Mouse (Mus musculus): ENCODE data around the gene Bace1. TPM values are rescaled to one million over a fixed set of nuclear protein-coding genes. Genes with fewer than 3 reads are reported as not detected.

Bace1 gene
- 0.28 and 0.84 TPM in 2 replicates for polyA plus RNA-seq (2012; ENCODE audit: low replicate concordance)

GRCm38 (mm10) chr9:45838434-45839138 is at the start of gene Bace1:
Gene Bace1 (plus strand): TSS chr9:45838580.

GRCm38 (mm10) chr9:45828291-45828963 is 10.0 kb upstream of the Bace1 start, which contains the start of gene Cep164:
Gene Cep164 (minus strand): TSS chr9:45828691.

GRCm38 (mm10) chr9:45906355-45907077 is 68.1 kb downstream of the Bace1 start, which contains the start of the genes Pcsk7 and Rnf214:
Gene Pcsk7 (plus strand): TSS chr9:45906497.
Gene Rnf214 (minus strand): TSS chr9:45906911.

Other genes with a start within 250 kb of the Bace1 start
- 133 and 186 TPM in 2 replicates for gene Cep164, start 9.9 kb upstream of the Bace1 start, polyA plus RNA-seq (2012; ENCODE audit: low replicate concordance)
- 3.7 and 9.2 TPM in 2 replicates for gene Pcsk7, start 67.9 kb downstream of the Bace1 start, polyA plus RNA-seq (2012; ENCODE audit: low replicate concordance)
- 7.5 and 25.3 TPM in 2 replicates for gene Rnf214, start 68.3 kb downstream of the Bace1 start, polyA plus RNA-seq (2012; ENCODE audit: low replicate concordance)
- 2.5 and 18.0 TPM in 2 replicates for gene Tagln, start 97.5 kb downstream of the Bace1 start, polyA plus RNA-seq (2012; ENCODE audit: low replicate concordance)
- 46.7 and 83.0 TPM in 2 replicates for gene Sidt2, start 116.7 kb downstream of the Bace1 start, polyA plus RNA-seq (2012; ENCODE audit: low replicate concordance)
- gene Pafah1b2, start 174.1 kb downstream of the Bace1 start, polyA plus RNA-seq (2012; ENCODE audit: low replicate concordance), result 43.4 and 67.9 TPM in 2 replicates
- 10.9 and 13.3 TPM in 2 replicates for gene Sik3, start 174.2 kb downstream of the Bace1 start, polyA plus RNA-seq (2012; ENCODE audit: low replicate concordance)

Data from leukemia stem cell, adult 10-12 weeks (primary cell).